Mouse (Mus musculus): ENCODE data around the gene Parvb.

Gene Parvb

DNA sequence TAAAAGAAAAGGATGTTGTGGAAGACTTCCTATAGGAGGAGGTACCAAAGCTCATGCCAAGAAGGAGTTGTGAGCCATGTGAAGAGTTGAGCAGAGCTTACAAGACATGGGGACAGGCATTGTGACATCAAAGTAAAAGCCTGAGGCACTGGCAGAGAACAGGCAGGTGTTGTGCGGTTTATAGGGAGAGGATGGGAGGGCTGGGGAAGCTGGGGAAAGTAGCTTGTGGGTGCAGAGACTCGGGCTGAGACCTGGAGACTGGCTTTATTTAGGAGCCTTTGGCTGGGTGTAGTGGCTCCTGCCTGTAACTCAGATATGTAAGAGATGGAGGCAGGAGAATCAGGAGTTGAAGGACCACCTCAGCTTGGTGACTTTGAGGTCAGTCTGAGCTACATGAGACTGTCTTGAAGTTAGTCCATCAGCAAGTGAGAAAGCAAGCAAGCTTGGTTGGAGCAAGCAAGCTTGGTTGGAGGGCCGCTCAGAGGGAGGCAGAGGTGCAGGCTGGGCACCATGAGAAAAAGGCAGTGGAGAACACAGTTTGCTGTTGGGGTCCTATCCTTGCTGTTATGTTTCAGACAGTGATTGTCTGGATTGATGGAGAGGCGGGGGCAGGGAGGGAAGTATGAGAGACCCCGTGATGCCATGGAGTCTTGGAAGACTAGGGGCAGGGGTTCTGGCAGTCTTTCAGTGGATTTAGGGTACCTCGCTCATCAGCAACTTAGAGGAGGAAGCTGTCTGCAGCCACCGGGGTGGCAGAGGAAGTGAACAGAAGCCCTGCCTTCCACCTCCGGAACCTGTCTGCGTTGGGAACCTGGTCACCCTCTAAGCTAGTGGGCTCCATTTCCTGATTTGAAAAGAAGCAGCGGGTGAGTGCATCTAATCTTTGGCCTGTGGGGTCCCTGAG is 92.4 kb downstream of the Parvb start, which contains the start of gene Parvg:
Parvg (plus strand) TSS at position 61 of the 904 bp plus-strand sequence.
- no peak for DNase-seq (ENCODE audit: low spot score in 2 of 2)

DNA sequence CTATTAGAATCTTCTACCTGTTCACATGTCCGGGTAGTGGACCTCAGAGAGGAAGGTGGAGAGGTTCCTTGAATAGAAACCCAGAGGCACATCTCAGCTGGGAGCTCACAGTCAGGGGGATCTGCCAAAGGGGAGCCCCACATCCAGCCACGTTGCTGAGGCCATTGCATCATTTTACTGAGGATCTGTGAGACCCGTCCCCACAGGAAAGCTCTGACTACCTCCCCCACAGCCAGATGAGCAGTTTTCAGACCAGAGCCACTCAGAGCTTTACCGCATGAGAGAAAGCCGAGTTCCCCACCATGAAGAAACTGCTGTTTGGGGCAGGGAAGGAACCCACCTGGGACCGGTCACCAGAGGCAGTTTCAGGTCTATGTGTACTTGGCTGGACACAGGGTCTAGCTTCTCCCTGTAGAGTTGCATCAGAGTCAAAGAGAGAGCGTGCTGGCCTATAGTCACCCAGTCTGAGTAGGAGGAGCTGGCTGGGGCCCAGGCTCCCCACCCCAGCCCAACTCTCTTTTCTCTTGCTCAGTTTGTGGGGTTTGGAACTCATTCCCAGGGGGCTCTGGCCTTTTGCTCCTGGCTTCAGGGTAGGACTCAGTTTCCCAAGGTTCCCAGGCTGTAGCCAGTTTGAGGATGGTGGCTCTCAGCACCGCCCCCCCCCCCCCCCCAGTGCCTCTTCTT is 93.2 kb downstream of the Parvb start:
- DNase-seq (ENCODE audit: low spot score in 2 of 2): no peak

DNA sequence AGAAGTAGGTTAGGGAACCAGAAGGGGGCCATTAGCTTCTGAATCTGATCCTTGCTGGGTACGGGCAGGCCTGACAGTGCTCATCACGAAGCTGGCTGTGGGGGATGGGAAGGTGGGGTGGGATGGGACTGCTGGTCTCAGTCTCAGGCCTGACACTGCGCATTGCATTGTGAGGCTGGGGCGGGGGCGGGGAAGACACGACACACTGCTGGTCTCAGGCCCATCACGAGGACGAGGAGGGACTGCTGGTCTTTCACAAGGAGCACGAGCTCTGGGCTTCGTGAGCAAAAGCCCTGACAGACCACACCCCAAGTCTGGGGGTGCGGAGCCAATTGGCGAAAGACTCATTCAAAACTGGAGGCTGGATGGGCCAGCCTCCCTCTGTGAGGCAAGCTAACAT is 93.9 kb downstream of the Parvb start:
- no peak for DNase-seq (ENCODE audit: low spot score in 2 of 2)

DNA sequence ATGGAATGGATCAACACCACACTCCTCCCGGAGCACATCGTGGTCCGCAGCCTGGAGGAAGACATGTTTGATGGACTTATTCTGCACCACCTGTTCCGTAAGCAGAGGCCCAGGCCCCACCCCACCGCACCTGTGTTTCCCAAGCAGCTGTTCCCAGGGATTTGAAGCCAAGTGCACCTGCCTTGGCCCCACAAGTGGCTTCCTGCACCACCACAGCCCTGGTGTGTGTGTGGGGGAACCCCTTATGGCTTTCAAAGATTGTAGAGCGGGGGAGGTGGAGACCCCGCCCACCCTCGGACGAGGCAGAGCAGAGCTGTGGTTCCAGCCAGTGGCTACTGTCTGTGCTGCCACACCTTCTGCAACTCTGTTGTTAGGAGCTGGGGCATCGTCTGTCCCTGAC is 97.0 kb downstream of the Parvb start:
- no peak for DNase-seq (ENCODE audit: low spot score in 2 of 2)

DNA sequence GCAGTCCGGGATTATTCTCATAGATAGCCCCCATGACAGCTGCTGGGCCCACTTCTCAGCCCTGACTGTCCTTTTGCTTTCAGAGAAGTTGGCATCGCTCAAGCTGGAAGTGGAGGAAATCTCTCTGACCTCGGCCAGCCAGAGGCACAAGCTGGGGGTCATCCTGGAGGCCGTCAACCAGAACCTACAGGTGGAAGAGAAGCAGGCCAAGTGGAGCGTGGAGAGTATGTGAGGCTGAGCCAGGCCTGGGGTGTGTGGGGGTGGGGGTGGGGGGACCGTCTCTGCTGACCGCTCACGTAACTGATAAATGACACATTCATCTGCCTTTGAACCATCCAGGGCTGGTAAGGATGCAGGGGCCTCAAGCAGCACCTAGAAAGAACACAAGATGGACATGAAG is 98.1 kb downstream of the Parvb start:
- no peak for DNase-seq (ENCODE audit: low spot score in 2 of 2)

DNA sequence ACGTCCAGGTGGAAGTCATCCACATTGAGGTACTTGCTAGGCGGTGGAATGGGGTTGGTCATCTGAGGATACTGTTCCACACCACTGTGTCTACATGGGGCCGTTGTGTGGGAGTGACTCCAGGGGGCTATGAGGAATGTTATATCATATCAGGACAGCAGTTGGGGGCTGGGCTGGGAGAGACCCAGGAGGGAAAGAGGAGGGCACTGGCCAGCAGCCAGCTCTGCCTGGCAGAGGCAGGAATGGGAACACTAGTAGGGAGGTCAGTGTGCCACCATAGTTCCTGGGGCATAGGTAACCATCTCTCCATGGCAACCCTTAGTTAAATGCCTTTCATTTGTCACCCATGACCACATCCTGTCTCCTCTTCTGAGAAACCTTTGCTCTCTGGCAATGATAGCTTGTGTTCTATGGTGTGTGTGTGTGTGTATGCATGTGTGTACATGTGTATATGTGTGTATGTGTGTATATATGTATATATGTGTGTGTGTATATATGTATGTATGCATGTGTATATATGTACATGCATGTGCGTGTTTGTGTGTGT is 99.3 kb downstream of the Parvb start:
- no peak for DNase-seq (ENCODE audit: low spot score in 2 of 2)

DNA sequence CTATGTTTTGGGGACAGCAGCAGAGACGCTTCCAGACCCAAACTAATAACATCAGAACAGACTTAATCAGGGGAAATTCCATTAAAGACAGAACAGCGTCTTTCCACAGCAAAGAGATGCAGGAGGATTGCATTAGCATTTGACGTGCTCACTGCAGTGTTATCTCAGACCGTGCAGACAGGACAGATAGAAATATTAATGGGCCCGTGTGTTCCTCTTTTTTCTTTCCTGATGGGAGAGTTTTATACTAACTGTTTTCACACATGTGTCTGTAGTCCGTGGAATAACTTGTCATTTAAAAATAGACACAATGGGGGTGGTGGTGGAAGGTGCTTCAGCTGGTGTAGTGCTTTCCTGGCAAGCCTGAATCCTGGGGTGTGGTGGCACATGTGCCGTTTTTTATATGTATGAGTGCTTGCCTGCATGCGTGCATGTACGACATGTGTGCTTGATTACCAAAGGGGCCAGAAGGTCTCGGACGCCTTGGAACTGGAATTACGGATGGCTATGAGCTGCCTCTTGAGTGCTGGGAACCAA is 104.5 kb downstream of the Parvb start:
- no peak for DNase-seq (ENCODE audit: low spot score in 2 of 2)

DNA sequence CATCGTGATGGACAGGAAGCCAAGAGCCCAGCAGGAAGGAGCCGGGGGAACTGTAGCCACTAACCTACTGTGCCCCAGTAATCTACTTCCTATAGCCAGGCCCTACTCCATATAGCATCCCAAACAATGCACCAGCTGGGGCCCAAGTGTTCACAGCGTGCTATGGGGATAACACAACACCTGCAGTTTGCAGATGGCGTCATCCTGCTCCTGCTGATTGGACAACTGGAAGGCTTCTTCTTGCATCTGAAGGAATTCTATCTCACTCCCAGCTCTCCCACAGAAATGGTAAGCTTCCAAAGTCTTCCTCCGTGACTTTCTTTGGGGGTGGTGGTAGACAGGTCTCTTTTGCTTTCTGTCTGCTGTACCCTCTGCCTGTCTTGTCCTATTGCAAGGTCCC is 105.8 kb downstream of the Parvb start:
- no peak for DNase-seq (ENCODE audit: low spot score in 2 of 2)

DNA sequence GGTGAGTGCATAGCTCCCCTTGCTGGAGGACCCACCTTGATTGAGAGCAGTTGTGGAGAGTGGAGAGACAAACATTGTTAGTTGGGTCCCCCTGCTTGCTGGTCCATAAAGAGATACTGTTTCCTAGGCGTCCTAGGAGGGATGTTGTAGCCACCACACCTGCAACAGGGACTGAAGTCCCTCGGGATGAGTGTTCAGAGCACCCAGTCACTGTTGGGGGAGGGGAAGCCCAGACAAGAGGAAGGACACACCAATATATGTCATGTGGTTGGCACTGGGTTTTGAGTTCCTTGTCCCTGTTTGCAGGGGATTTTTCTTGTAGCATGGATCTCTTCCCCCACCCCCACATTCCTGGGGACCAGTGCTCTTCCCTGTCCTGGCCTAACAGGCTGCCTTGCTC is 109.1 kb downstream of the Parvb start:
- DNase-seq (ENCODE audit: low spot score in 2 of 2): no peak

DNA sequence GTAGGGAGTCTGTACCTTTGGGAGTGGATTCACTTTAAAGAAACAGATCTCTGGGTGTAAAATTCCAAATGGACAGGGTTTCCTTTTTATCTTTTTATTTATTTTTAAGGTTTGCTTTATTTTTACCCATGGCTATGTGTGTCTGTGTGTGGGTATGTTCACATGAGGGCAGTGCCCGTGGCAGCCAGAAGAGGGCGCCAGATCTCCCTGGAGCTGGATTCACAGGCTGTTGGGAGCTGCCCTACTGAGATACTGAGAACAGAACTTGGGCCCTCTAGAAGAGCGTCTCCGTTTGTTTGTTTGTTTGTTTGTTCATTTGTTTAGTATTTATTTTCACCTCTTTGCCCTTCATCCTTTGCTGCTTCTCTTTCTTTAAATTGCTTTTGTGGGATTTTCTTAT is 116.9 kb downstream of the Parvb start:
- no peak for DNase-seq (ENCODE audit: low spot score in 2 of 2)

DNA sequence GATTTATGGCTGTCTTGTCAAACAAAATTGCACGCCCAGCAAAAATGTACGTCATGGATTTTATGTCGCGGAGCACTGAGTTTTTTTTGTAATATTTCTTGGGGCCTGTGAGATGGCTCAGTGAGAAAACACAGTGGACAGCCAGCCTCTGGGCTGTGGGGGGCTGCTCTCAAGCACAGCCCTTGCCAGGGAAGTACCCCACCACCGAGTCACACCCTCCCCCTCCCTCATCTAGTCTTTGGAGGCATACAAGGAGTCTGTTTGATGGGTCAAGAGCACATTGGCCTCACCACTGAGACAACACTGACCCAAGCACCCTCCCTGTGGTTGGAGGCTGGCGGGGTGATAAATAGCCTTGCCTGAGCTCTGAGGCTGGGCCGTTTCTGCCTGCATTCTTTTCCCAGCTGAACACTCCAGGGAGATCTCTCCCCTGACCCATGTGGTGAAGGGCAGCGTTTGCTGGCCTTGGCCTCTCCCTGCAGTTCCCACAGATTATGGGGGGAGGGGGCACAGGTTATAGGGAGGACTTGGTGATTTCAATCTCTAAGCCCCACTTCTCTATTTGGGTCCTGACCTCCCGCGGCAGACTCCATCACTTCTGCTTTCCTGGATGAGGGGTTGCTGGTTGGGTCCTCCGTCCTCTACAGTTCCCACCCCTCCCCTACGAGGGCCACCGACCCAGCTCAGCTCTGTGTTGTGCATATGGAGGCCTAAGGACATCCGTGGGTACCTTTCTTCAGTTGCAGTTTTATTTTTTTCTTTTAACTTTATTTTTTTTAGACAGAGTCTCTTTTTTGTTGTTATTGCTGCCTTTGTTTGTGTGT is 118.3 kb downstream of the Parvb start:
- no peak for DNase-seq (ENCODE audit: low spot score in 2 of 2)

DNA sequence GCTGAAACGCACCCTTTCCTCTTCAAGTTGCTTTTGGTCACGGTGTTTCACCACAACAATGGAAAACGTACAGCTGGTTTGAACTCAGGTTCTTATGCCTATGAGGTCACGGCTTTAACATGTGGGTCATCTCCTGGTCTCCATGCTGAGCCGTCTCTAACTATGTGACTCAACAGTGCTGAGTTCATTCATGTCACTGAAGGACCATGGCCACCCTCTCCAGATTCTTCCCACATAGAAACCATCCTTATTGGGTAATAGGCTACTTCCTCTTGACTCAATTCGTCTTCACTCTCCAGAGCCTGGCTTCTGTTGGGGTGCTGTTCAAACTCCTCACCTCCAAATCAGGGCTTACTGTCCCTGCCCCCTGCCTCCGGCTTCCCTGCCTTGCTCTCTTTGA is 119.5 kb downstream of the Parvb start:
- DNase-seq (ENCODE audit: low spot score in 2 of 2): no peak

DNA sequence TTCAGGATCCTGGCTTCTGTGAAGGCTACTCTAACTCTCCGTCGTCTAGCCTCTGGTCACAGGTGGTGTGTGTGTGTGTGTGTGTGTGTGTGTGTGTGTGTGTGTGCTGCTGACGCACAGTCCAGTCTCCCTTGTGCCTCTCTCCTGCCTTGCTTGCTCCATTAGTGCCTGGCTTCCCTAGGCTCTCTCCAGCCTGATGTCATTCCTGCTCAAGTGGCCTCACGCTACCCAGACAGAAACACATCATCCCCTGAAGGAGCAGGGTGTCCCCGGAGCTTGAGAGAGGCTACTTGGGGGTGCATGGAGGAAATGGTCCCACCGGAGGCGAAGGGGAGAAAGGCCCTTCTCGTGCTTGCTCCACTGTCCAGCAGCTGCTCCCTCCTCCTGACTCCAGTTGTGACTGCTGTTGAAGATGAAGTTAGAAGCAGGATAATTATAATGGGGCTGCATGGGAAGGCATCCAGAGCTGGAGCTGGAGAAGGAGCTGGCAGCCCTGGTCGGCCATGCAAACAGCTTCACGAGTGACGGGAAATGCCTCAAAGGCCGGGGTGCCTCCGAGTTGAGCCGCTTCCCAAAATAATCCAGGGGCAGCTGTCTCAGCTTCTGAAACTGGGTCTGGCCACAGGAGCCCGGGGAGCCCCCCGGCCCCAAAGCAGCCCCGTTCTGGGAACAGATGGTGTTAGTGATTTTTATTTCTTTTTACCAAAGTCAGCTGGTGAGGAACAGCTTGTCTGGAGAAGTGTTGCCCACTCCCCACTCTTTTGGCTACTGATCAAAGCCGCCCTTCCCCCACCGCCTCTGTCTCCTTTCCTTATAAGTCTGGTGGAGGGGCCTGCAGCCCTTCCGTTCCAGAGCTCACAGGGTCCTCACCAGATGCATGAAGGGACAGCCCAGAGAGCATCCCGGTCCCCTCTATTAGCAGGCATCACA is 120.3 kb downstream of the Parvb start:
- no peak for DNase-seq (ENCODE audit: low spot score in 2 of 2)

DNA sequence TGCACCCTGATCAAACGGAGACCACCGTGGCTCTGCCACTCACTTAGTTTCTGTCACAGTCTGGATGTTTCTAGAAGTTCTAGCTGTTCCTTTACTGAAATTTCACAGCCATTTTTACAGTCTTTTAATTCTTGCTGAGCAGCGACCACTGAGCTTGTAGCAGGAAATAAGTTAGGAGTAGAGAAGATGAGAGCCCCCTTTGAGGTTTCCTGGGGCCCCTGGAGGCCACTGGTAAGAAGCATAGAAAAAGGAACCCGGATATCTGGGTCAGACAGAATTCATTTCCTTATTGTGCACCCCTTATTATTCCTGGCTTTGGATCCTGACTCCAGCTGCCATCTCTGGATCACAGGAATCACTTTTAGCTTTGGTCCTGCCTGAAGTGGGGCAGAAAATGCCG is 123.2 kb downstream of the Parvb start:
- no peak for DNase-seq (ENCODE audit: low spot score in 2 of 2)

DNA sequence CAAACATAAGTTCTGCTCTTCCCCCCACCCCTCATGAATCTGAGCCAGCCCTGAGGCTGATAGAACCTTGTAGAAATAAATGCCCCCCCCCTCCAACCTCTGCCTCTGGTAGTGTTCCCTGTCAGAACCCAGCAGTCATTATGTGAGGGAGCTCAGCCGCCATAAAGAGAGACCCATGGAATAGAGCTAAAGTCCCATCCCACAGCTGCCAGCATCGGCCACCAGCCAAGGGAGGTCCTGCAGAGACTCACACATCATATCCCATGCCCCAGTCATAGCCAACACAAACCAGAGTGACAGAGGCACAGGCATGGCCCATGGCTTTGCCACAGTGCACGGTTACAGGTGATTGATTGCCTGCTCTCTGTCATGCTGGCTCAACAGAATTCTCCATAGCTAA is 132.9 kb downstream of the Parvb start:
- DNase-seq (ENCODE audit: low spot score in 2 of 2): no peak
